Mouse (Mus musculus) left cerebral cortex, postnatal 36 days (tissue): ENCODE data around the gene Adamts7. TPM values are rescaled to one million over a fixed set of nuclear protein-coding genes. Genes with fewer than 3 reads are reported as not detected.

Experiments used
- DNase-seq, 2 experiments: peaks; one replicate each; pipeline ENCODE4 v3.0.0; 2021 to 2022; ENCODE audit warnings: low spot score in 2 of 2, mixed read lengths in 1 of 2
- intact Hi-C: fragments of 180-260 bp; cut with DNase I; formaldehyde crosslinking; loops from one replicate; pipeline ENCODE4 v1.15.1; 2025
- total RNA-seq, 2 experiments: library from RNA; stranded (reverse); gene quantifications; 2 replicates each; pipeline ENCODE4 v1.2.3; 2021

Gene Adamts7
- total RNA-seq, 2 experiments from 2014 or later, result 0.30 to 0.43 TPM

DNA sequence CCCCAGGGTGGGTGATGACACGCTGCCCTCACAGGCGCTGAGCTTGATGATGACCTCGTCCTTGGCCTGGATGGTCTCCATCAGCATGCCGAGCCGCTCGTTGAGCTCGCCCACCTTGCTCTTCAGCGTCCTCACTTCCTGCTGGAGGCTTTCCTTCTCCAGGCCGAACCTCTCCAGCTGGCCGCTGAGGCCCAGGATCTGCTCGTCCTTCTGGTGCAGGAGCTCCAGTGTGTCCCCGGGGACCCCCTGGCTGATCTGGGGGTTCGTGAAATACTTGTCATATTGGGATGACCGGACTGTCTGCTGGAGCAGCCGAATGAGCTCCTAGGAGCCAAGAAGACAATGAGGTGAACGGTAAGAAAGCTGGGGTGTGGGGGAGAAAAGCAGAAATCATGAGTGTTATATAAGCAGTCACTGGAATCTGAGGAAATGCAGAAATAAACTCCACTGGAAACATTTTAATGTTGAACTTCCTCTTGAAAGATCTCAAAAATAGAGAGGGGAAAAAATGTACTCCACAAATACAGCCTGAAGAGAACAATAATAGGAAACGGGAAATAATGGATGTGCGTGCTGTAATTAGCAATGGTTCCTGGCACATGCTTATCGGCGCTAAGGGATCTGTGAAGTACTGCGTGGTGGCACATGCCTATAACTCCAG, 63.3 kb downstream of the Adamts7 start:
- intact Hi-C loops, result no loop called here
- DNase-seq, result peak; percentile 60

DNA sequence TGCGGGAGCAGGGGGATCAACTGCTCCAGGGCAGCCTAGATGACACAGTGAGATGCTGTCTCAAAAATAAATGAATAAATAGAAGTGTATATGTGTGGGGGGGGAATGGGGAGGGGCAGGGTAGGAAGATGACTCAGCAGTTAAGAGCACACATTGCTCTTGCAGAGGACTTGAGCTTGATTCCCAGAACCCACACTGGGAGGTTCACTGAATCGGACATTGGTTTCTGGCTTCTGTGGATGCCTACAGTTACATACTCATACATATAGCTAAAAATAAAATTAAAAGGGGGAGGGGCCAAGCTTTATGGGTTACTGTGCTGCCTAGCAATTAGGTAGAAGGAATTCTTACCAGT, 63.9 kb downstream of the Adamts7 start:
- intact Hi-C loops, result no loop called here
- peak in 1 of 2 experiments; percentile 33 for DNase-seq

DNA sequence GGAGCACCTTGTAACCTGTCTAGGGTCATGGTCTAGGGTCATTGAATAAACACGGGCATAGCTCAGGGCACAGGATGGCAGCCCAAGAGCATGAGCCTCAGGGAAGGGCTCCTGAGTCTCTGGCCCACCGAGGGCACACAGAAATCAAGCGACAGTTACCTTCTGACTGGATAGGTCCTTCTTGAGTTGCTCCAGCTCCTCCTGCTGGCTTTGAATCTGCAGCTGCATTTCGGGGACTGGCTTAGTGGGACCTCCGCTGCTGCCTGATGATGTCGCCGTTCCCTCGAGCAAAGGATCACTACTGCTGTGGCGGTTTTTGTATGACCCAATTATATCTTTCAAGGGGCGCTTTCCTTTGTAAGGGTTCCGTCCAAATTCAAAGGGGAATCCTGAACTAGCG, 64.3 kb downstream of the Adamts7 start:
- intact Hi-C loops, result no loop called here
- DNase-seq, result peak in 1 of 2 experiments; percentile 17

DNA sequence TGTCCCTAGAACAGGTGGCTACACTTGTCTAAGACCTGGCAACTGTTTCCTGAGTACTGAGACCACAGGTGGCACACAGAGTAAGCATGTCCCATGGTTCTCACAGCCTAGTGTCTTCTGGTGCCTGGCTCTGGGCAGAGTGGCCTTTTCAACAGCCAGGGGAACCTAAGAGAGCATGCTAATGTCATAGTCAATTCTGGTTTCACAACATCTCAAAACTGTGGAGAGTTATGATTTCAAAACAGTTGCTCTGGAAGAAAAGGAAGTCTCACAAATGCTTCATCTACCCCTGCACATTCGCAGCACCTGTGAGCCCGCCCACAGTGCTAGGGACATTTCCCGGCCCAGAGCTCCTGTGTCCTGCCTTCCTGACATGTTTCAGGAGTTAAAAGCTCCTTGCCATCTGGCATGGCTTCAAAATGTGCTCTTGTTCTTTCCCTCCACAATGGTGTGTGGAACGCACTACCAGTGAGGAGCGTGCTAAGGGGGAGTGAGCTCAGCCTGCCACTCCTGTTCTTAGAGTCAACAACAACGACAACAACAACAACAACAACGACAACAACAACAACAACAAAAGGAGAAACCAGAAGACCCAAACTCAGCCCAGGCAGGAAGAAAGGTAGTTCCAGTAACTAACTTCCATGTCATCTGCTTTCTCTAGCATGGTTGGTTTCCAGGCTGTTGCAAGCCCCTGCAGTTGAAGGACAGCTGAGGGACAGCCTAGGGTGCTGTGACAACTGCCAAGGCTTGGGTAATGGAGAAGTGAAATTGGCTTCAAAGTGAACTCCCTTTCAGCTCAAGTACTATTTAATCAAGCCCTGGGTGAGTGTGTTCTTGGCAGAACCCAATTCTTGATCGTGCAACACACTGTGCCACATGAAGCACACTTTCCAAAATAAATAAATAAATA, 70.2 kb downstream of the Adamts7 start:
- intact Hi-C loops, result no loop called here

DNA sequence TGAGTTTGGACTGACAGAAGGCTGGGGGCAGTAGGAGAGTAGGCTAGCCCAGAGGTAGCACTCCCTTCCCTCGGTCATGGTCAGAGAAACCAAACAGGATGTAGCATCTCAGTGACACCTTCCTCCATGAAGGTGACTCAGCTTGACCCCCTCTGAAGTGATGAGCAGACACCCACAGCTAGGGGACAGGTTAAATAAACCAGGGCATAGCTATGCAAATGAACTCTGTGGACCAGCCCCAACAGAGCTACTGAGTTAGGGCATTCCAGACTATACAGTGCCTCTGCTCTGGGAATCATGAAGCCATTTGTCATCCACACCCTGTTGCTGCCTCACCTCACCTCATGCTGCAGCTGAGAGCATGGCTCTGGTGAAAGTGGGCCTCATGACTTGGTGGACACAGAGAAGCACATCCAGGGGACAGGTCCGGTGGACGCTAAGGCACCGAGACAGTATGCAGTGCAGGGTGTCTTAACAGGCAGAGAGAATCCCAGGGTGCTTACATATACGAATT, 71.1 kb downstream of the Adamts7 start:
- no peak for DNase-seq
- intact Hi-C loops, result no loop called here

More for the DNA sequence above, 70.2 kb downstream of the Adamts7 start:
- no peak for DNase-seq

DNA sequence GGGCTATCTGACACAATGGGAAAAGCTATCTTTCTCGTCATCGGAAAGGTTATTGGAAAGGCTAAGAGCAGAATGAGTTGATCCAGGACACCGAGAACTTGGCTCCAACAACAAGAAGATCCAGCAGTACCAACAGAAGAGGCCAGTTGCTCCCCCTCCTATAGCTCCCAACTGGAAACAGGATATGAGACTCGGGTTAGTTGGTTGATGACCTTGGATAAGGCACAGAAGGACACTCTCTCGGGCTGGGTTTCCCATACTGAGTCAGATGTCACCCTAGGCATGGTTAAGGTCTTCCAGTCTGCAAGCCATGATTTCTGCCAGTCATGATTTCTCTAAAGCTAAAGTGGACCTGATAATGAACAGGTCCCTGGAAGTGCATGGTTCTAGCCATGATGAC, 71.9 kb downstream of the Adamts7 start:
- no peak for DNase-seq
- intact Hi-C loops, result no loop called here

DNA sequence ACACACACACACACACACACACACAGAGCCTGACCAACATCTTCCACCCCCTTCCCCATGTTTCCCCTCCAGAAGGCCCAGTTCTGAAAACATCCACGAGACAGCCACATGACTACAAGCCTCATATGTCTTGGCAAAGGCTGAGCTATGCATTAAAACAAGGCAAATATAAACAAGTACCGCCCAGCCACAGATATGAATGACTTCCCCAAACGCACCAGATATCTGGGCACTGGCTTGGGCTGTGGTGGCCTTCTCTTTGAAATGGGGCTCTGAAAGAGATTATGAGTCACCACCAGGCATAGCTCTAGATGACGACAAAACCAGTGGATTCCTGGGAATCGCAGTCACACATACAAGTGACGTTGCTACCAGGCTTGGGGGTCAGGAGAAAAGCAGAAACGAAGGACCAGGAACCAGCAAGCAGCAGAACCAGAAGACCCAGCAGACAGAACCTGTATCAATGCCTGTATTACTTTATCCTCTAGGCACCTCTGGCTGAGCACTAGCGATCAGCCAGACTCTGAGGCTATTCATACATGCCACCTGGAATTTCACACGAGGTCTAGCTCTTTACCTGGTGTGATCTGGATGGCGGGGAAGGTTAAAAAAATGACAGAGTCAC, 72.5 kb downstream of the Adamts7 start:
- no peak for DNase-seq
- intact Hi-C loops, result no loop called here

DNA sequence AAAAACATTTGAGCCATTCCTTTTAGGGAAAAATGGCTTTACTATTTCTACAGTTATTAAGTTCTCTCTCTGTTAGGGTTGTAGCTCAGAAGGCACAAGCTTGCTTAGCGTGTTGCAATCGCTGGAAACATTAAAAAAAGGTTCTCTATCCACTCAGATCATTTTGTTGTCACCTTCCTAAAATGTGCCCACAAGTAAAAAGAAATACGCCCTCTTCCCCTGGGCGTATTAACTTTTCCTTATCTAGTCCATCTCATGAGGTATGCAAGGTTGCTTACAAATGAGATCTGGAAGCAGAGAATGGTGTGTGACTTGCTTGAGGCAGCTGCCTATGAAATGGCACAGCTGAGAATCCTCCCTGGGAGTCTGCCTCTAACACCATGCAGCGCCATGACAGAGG, 73.9 kb downstream of the Adamts7 start:
- intact Hi-C loops, result no loop called here

DNA sequence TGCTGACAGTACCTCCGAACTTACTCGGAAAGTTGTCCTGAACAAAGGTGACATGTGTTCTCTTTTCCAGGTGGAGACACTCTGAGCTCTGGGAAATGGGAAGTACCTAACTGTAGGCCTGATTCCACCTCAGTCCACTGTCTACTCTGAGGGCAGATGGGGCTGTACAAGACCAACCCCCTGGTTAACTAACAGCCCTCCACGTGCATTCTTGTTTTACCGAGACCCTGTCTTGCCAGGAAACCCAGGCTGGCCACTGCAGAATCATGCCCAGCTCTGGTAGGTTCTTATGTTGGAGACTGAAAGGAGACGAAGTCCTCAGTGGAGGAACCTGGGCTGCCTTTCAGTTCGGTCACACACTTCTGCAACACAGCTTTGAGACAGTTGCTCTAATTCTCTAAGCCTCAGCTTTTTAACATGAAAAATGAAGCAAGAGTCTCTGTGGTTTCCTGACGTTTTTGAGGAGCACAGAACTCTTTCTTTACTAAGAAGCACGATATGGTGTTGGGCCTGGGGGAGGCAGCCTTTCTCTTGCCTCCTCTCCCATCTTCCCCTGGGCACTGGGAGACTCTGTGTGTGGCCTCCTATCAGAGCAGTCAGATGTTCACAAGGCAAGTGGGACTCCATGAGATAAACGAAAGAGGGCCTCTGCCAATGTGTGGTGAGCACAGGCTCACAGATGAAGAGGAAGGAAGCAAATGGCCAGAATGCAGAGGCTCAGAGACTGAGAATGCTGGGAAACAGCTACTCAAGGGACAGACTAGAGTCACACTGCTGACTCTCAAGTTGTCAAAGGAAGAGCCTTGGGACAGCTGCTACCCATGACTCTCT, 74.6 kb downstream of the Adamts7 start:
- DNase-seq, result no peak
- intact Hi-C loops, result no loop called here

More for the DNA sequence above, 73.9 kb downstream of the Adamts7 start:
- DNase-seq, result no peak

DNA sequence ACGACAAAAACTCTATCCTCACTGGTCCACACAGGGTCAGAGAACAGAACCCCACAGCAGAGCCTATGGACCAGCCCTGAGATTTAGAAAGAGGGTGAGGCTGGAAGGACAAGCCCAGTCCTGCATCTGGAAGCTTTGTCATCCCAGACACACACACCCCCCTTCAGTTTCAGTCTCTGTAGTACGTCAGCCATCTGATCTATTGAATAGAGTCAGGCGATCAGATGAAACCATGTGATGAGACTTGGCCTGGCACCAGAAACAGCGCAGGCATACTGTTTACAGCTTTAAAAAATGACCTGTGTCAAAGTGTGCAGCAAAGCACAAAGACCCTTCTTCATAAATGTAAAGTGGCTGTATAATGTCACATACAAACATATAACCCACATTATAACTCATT, 77.7 kb downstream of the Adamts7 start:
- DNase-seq, result no peak
- intact Hi-C loops, result no loop called here

DNA sequence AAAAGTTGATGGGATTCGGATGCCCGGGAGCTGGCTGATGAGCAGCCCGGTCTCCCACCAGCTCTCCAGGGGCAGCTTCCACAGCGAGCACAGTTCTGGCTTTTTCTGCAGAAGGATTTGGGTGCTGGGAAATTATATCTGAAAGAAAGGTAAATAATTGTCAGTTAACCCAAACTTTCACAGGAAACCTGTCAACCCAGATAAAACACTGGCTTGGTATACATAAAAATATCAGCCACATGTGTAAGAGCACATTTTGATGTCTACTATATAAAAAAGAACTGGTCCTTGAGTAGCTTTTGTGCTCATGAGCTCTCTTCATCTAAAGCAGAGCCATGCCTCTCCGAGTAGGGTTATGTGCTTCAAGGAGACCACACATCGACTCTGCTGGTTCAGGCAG, 78.2 kb downstream of the Adamts7 start:
- DNase-seq, result no peak
- intact Hi-C loops, result no loop called here

DNA sequence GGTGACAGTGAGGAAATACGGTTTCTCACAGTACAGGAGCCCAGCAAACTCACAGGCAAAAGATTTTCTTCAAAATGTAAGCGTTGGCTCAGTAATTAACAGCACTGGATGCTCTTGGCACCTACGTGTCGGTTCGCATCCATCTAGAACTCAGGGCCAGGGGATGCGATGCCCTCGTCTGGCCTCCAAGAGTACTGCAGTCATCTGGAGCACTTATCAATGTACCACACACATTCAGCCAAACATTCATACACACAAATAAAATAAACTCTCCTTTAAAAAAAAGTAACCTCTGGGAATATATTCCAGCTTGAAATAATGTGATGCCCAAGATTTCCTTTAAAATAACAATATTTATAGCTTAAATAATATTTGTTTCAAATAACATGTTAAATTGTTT, 78.7 kb downstream of the Adamts7 start:
- no peak for DNase-seq
- intact Hi-C loops, result no loop called here

DNA sequence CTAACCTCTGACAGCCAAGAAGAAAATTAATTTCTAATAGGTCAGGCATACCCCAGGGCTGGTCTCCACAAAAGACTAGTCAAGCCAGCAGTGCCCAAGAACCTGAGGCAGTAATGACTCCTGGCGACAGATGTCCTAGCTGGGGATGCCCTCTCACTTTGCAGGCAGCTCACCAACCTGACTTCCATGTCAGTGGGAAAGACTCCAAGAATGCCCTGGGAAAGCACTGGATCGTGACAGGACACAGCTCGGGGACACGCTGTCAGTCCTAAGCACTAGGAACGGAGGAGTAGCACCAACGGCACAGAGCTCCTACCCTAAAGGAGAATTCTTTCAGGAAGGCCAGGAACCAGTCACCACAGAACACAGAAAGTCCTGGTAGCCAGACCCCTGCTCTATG, 79.4 kb downstream of the Adamts7 start:
- DNase-seq, result no peak
- intact Hi-C loops, result no loop called here

DNA sequence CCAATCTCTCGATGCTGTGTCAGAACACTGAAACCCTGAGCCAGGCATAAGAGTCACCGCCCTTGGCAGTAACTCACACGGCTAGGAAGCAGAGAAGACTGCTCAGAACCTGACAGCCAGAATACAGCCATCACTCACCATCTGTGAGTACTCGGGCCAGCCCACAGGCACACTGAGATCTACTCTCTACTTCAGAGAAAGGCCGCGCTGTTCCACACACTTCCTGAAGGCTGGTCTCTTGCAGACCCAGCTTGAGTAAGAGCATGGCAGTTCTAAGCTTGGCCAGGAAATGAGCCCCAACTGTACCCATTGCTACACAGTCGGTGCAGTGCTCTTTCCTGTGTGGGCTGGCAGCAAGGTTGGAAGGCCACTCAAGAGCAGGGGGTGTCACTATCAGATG, 80.0 kb downstream of the Adamts7 start:
- intact Hi-C loops, result no loop called here
- no peak for DNase-seq

DNA sequence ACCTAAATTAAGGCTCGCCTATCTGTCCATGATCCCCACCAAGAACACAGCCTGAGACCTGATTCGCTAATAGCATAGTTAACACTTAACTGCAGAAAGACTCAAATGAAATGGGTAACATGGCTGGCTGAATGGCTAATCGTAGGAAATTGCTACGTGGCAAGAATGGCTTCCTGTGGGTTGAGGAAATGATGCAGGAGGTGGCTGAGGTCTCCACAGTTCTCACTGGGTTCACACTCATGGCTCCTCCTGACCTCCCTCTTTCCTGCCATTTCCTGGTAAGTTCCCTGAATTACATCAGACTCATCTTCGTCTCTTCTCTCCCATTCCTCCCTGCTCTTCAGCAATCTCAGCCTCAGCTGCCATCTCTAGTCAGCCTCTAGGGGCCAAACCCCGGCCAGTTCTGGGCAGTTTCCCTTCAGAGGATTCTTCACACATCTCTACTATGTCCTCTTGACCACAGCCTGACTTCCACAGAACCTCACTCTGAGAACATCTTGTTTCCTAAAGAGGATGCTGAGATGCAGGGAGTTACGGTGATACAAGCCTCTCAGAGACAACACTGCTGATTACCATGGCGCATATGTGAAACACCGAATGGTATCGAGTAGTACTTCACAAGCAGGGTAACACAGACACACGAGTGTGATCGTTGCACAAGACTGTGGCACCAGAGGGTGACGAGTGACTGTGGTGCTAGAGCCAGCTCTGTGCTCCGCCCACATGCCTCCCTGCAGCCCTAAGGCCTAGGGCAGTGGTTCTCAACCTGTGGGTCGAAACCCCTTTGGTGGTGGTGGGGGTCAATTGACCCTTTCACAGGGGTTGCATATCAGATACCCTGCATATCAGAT, 81.7 kb downstream of the Adamts7 start:
- intact Hi-C loops, result no loop called here
- no peak for DNase-seq

DNA sequence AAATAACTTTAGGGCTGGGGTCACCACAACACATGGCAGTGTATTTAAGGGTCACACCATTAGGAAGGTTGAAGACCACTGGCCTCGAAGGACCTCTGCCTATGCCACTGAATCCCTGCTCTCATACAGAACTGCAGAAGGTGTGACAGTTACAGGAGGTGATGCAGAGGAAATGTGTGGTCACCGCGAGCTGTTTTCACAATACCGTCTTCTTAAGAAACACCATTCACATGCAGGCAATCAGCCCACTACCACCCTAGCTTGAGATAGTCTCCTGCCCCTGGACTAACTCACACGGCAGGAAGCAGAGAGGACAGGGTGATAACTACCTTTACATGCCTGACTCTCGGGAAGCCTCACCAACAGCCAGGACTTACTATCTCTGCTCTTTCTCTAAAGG, 82.3 kb downstream of the Adamts7 start:
- intact Hi-C loops, result no loop called here
- no peak for DNase-seq

DNA sequence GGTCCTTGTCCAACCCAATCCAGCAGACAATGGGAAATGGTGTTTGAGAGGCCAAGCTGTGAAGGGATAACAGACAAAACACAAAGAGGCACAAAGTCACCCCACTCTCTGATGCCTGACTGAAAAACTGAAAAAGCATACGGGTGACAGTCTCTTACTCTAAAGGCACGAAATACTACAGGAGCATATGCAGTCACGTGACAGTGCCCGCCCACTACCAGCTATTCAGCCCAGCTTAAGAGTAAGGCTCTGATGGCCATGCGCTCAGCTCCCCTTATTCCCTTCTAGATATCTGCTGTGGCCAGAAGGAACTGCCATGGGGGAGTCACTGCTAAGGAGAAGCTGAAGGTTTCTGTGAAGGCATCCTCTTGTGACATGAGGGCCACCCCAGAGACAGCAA, 82.9 kb downstream of the Adamts7 start:
- no peak for DNase-seq
- intact Hi-C loops, result no loop called here

DNA sequence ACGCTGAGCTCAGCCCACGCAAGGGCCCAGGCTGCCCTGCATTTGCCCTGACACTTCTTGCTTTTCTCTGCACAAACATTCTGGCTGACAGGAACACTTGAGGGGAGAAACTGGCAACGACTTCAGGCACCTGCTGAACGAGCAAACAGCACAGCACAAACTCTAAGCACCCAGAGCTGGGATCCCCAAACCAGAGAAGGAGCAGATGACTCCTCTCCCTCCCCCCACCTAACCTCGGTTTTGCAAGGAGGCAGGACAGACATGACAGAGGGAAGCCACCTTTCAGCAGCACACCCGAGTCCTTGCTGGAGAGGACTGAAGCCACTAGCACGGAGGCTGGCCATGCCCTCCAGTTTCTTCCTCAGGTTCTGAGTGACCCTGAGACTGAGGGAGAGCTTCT, 84.4 kb downstream of the Adamts7 start:
- intact Hi-C loops, result no loop called here
- DNase-seq, result no peak

DNA sequence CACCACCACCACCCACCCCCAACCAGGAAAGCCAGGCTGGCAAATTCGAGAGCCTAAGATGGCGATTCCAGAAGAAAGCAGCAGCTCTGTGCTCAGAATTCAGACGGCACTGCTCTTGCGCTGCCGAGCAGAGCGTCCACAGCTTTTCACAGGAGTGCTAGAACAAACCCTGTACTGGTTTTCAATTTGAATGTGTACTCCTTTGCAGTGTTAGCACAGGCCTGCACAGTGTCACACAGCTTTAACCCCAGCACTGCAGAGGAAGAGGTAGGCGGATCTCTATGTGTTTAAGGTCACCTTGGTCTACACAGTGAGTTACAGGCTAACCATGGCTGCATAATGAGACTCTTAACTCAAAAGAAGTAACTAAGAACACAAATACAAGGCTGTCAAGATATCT, 85.5 kb downstream of the Adamts7 start:
- intact Hi-C loops, result no loop called here
- no peak for DNase-seq
